Mouse (Mus musculus) midbrain, embryonic 12.5 days (tissue): Measurements from ENCODE around the gene Pax7. TPM values are rescaled to one million over a fixed set of nuclear protein-coding genes. Genes with fewer than 3 reads are reported as not detected.

ENCODE experiments used
- ATAC-seq: fragments of 200-750 bp; cut with Nextera tagmentation; 2 replicates; pipeline ENCODE4 v1.8.0; 2017; ENCODE audit warnings: low read depth, moderate TSS enrichment, moderate library complexity; ENCODE audit not compliant: low FRiP score
- H3K27ac ChIP-seq: fragments of 300-500 bp; sonication (generic); replicated peaks from 2 replicates; pipeline ENCODE4 v1.5.1; 2016; ENCODE audit warnings: mild to moderate bottlenecking
- H3K27me3 ChIP-seq: fragments of 300-500 bp; sonication (generic); 2 replicates; pipeline ENCODE4 v1.6.1; 2016; ENCODE audit warnings: mild to moderate bottlenecking
- H3K36me3 ChIP-seq: fragments of 300-500 bp; sonication (generic); 2 replicates; pipeline ENCODE4 v1.6.1; 2016
- H3K4me1 ChIP-seq: fragments of 300-500 bp; sonication (generic); 2 replicates; pipeline ENCODE4 v1.6.1; 2016
- H3K4me2 ChIP-seq: fragments of 300-500 bp; sonication (generic); replicated peaks from 2 replicates; pipeline ENCODE4 v1.6.1; 2016; ENCODE audit warnings: mild to moderate bottlenecking, moderate library complexity
- H3K4me3 ChIP-seq: fragments of 300-500 bp; sonication (generic); 2 replicates; pipeline ENCODE4 v1.5.1; 2016; ENCODE audit warnings: mild to moderate bottlenecking
- H3K9ac ChIP-seq: fragments of 300-500 bp; sonication (generic); replicated peaks from 2 replicates; pipeline ENCODE4 v1.6.1; 2016; ENCODE audit warnings: mild to moderate bottlenecking, moderate library complexity
- H3K9me3 ChIP-seq: fragments of 300-500 bp; sonication (generic); 2 replicates; pipeline ENCODE4 v1.6.1; 2016; ENCODE audit warnings: mild to moderate bottlenecking
- WGBS: fragments of 180-500 bp; shearing (Covaris S2); methylation state at CpG from one replicate; pipeline ENCODE4 v1.1.7; 2016; 5-methylcytosine and 5-hydroxymethylcytosine counted together
- polyA plus RNA-seq: library from polyadenylated mRNA; unstranded; fragments of >200 nt; fragmentation: Nextera tagmentation; extraction: Ambion mirVana; gene quantifications from 2 replicates; pipeline ENCODE4 v1.2.1, GENCODE M21; 2016

Gene Pax7
- polyA plus RNA-seq, 1 experiment from 2014 or later = 5.7 TPM

DNA sequence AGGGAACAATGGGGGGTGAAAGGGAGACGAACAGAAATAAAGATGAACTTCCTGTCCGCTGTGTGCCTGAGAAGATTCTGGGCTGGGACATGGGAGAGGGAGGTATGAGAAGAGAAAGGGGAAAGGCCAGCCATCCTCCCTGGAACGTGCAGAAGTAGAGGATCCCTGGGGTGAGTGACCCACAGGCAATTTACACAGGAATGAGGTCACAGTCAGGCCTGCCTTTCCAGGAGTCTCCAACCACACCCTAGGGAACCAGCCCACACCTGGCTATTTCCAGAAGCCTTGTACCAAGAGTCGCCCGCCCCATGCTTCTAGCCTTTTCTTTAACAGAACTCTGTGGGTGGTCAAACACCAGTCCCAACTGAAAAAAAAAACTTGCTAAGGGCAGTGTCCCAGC is 65.5 kb downstream of the Pax7 start:
- no peak for ATAC-seq
- Histone ChIP-seq H3K9me3 (no peaks in the 10 kb centered on the region), H3K27ac (peak overlapping the region; percentile 63), H3K4me2 (no peak overlapping the region), H3K27me3 (peaks cover 64% of the 10 kb centered on the region), H3K36me3 (no peaks in the 10 kb centered on the region), H3K9ac (no peak overlapping the region), H3K4me1 (peaks cover 42% of the 10 kb centered on the region), H3K4me3 (no peak overlapping the region)
- 17% methylated on average over 5 of the region's 5 CpGs for WGBS

DNA sequence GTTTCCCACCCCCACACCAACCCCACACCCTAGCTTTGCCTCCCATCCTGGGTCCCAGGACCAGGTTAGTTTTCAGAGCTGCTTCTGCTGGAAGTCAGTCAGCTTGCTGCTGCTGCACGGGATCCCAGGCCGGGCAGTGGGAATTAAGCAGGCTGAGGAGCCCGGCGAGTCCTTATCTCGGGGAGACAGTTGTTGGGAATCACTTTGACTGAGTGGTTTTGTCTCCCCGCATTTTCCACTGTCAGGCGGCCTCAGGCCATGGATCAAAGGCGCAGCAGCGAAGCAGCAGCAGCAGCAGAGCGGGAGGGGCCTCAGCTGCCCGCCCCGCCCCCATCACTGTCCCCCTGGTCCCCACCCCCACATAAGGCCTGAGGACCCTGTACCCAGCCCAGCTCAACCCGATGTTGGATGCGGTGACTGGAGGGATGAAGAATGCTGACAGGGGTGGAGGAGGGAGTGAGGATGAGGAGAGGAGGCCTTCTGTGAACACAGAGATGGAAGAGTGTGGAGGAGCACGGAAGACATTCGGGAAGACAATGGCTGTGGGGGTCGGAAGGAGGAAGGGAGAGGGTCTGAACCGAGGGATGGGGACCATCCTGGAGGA is 66.1 kb downstream of the Pax7 start:
- Histone ChIP-seq H3K4me2 (peak overlapping the region; percentile 22; the same call in 1 of the 2 replicates), H3K9ac (no peak overlapping the region), H3K4me3 (no peak overlapping the region), H3K27ac (peak overlapping the region; percentile 63), H3K4me1 (peaks cover 48% of the 10 kb centered on the region), H3K36me3 (no peaks in the 10 kb centered on the region), H3K27me3 (peaks cover 70% of the 10 kb centered on the region), H3K9me3 (no peaks in the 10 kb centered on the region)
- peak; percentile 38; the same call in 1 of the 2 replicates for ATAC-seq
- WGBS = 4% methylated on average over 18 of the region's 18 CpGs

DNA sequence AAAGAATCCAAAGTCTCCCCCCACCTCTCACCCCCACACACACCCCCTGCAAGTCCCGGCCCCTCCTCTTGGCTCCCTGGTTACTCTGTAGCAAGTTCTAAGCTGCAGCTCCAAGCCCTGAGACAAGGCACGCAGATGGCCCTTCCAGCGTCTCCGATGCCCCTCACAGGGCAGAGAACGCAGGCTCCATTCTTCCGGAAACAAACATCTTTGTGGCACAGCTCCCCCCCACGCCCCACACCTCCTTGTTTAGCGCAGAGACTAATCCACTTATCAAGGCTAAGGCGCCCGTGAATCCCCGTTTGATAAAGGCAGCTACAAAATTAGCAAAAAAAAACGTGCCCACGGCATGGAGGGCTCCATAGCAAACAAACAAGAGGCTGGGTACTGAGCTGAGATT is 71.4 kb downstream of the Pax7 start:
- Histone ChIP-seq H3K4me2 (peak overlapping the region; percentile 4; the same call in 1 of the 2 replicates), H3K4me1 (peaks cover 70% of the 10 kb centered on the region), H3K27me3 (peaks cover 65% of the 10 kb centered on the region), H3K9me3 (no peaks in the 10 kb centered on the region), H3K9ac (no peak overlapping the region), H3K4me3 (no peak overlapping the region), H3K27ac (peak overlapping the region; percentile 39; the same call in 1 of the 2 replicates), H3K36me3 (no peaks in the 10 kb centered on the region)
- WGBS = 2% methylated on average over 13 of the region's 13 CpGs
- no peak for ATAC-seq

DNA sequence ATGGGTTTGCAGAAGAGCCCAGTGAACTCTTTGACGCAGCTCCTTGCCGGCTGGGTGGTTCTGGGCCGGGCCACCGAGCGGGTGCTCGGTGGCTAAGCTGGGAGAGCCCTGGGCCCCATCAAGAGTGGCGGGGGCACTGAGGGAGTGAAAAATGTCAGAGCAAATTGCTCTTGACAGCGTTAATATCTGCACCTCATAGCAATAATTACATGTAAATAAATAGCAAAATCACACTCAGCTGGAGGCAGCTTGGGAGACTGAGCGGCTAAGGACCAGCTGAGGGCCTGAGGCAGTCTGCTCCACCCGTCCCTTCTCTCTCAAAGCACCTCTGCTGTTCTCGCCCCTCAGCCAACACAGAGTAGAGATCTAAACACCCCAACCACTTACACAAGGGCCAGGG is 72.6 kb downstream of the Pax7 start:
- Histone ChIP-seq H3K36me3 (no peaks in the 10 kb centered on the region), H3K4me1 (peaks cover 74% of the 10 kb centered on the region), H3K4me2 (no peak overlapping the region), H3K9ac (no peak overlapping the region), H3K9me3 (no peaks in the 10 kb centered on the region), H3K27me3 (peaks cover 62% of the 10 kb centered on the region), H3K27ac (peak overlapping the region; percentile 65), H3K4me3 (no peak overlapping the region)
- 74% methylated on average over 11 of the region's 11 CpGs for WGBS
- ATAC-seq = no peak

DNA sequence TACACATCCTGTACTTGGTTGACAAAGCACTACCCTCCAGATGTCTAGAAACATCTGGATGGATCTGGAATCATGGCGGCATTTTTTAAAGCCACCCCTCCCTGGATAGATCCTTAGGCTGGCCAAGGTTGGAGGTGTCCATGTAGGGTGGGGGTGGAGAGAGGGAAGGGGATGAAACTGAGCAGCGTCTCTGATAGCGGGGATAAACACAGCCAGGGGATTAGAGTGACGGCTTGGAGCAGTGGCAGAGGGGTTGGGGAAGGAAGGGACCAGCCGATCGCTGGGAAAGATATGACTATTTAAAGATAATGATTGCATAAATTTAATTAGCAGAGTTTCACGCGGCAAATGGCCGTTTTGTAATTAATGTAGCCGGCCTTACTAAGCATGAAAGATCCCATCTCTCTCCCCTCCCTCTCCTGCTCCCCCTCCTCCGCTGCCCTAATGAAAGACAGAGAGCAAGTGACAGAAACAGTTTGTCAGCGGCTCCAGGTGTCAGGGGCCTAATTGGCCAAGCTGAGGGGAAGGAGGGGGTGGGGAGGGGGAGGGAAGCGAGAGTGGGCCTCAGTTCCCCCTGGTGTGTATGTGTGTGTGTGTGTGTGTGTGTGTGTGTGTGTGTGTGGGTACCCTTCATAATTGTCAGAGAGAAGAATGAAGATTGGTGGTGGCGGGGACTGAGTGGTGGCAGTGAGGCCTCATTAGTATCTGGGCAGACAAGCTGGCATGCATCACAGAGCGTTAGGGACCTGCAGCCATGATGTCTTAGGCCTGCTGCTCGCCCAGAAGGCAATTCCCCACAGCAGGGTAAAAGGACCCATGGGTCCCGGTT is 74.6 kb downstream of the Pax7 start:
- Histone ChIP-seq H3K27me3 (peaks cover 67% of the 10 kb centered on the region), H3K9ac (no peak overlapping the region), H3K4me2 (peak overlapping the region; percentile 18), H3K4me3 (no peak overlapping the region), H3K4me1 (peaks cover 72% of the 10 kb centered on the region), H3K9me3 (no peaks in the 10 kb centered on the region), H3K36me3 (peaks cover 6% of the 10 kb centered on the region), H3K27ac (peak overlapping the region; percentile 50)
- ATAC-seq = peak; percentile 65
- WGBS = 12% methylated on average over 17 of the region's 17 CpGs

DNA sequence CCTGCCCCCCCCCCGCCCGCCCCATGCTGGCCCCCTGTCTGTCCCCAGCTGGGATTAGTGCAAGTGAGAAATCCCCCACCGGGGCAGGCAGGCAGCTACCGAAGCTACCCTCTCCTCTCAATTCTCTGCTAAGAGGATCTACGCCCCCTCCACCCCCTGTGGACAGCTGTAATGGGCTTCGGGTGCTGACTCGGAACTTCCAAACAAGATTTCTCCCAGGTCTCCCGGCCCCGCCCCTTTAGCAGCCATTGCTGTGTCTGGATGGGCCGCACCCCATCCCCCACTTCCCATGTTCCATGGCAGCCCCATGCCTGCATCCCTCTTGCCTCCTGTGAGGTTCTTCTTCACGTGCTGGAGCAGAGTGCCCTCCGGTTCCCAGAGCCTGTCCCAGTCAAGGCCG is 76.4 kb downstream of the Pax7 start:
- Histone ChIP-seq H3K4me2 (no peak overlapping the region), H3K27me3 (peaks cover 58% of the 10 kb centered on the region), H3K9me3 (no peaks in the 10 kb centered on the region), H3K4me1 (peaks cover 56% of the 10 kb centered on the region), H3K9ac (peak overlapping the region; percentile 11; the same call in 1 of the 2 replicates), H3K4me3 (no peak overlapping the region), H3K27ac (no peak overlapping the region), H3K36me3 (peaks cover 10% of the 10 kb centered on the region)
- no peak for ATAC-seq
- 9% methylated on average over 12 of the region's 13 CpGs for WGBS

DNA sequence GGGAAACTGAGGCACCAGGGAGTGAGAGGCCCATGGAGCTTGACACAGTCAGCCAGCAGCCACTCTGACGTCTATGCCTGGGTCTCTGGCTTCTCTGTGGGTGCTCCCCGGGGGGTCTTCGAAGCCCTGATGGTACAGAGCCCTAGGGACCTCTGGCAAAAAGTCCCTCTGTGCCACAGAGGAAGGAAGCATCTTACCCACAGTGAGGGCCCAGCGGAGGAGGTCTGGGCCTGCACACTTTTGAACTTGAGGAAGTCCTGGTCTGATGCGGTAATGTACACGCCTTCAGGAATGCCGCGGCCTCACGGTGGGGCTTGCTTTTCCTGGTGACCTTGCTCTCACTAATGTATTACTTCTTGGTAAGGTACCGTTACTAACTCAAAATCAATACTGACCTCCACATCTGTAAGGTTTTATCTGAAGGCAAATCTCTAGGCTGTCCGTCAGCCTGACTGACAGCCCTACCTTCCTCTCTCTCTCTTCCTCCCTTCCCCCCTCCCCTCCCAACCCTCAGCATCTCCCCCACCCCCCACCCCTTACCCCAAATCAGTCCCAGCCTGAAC is 79.1 kb downstream of the Pax7 start:
- Histone ChIP-seq H3K9ac (no peak overlapping the region), H3K4me2 (no peak overlapping the region), H3K27me3 (peaks cover 41% of the 10 kb centered on the region), H3K4me3 (no peak overlapping the region), H3K36me3 (peaks cover 13% of the 10 kb centered on the region), H3K9me3 (no peaks in the 10 kb centered on the region), H3K27ac (no peak overlapping the region), H3K4me1 (peaks cover 31% of the 10 kb centered on the region)
- ATAC-seq = no peak
- WGBS = 42% methylated on average over 11 of the region's 11 CpGs

DNA sequence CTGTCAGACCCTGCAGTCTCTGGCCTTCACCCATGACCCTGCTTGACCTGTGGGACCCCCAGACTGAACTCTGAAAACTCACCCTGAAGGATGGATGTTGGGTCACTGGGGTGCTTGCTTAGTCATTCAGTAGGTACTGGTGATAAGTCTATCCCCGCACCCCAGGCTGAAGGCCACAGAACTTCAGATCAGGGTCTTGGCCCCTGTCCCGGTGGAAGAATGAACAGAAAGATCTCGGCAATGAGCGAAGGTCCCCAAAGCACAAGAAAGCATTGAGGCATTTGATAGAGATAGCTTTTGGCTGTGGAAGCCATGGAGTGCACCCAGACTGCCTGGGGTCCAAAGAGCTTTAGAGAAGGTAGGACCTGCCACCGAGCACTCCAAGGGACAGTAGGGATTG is 82.4 kb downstream of the Pax7 start:
- no peak overlapping the region for H3K4me2 ChIP-seq
- 90% methylated on average over 5 of the region's 5 CpGs for WGBS
- no peak overlapping the region for H3K4me3 ChIP-seq
- H3K36me3 ChIP-seq = peaks cover 30% of the 10 kb centered on the region
- no peaks in the 10 kb centered on the region; the same call in 1 of the 2 replicates for H3K9me3 ChIP-seq
- no peaks in the 10 kb centered on the region; the same call in 1 of the 2 replicates for H3K4me1 ChIP-seq
- ATAC-seq = no peak
- H3K9ac ChIP-seq = no peak overlapping the region
- H3K27me3 ChIP-seq = peaks cover 23% of the 10 kb centered on the region
- H3K27ac ChIP-seq = no peak overlapping the region

DNA sequence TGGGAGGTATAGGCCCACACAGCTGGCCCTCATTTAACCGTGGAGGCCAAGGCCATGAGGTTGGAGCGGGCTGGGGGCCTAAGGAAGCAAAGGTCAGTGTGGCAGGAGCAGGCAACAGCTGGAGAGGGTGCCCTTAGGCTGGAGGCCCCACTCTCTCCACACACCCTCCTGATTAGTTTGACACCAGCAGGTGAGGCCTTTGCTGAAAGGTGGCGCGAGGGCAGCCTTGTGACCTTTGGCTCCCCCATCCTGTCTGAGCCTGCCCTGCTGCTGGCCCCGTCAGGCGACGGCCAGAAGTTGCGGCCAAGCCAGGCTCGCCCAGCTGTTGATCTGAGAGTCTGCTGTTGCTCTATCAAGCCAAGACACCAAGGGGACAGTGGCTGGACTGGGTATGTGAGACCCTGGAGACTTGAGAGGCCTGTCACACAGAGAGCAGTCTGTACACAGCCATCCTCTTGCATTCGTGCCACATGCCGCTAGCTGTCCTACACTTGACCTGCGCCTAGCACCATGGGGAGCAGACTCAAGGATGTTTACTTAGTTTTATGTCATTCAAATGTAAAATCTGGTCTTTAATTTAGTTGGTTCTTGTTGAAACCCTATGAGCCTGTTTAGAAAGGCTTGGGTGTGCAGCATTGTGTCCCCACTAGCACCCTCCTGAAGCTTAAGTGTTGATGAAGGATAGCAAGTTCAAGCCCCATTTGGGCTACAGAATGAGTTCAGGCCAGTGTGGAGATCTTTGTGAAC is 86.0 kb downstream of the Pax7 start:
- Histone ChIP-seq H3K36me3 (peaks cover 30% of the 10 kb centered on the region), H3K9ac (no peak overlapping the region), H3K9me3 (no peaks in the 10 kb centered on the region; the same call in 1 of the 2 replicates), H3K4me2 (no peak overlapping the region), H3K27ac (no peak overlapping the region; the same call in 1 of the 2 replicates), H3K4me1 (no peaks in the 10 kb centered on the region), H3K27me3 (peaks cover 10% of the 10 kb centered on the region), H3K4me3 (no peak overlapping the region)
- WGBS = 53% methylated on average over 12 of the region's 12 CpGs
- ATAC-seq = no peak

DNA sequence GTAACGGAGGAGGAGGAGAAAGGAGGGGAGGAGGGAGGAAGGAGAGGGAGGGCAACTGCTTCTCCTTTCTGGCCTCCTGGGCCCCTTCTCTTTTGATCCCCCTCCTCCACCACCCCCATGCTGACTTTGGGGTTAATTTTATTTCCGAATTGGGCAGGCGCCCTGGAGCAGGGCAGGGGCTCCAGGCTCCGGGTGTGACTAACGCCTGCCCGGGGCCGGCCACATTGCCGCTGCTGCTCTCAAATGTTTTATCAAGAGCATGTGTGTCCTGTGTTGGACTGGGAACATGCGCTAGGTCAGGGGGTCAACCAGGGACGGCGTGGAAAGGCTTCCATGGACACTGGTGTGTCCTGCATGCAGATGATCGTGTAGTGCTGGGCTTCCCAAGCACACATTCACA is 87.2 kb downstream of the Pax7 start:
- WGBS = 73% methylated on average over 12 of the region's 12 CpGs
- ATAC-seq = no peak

DNA sequence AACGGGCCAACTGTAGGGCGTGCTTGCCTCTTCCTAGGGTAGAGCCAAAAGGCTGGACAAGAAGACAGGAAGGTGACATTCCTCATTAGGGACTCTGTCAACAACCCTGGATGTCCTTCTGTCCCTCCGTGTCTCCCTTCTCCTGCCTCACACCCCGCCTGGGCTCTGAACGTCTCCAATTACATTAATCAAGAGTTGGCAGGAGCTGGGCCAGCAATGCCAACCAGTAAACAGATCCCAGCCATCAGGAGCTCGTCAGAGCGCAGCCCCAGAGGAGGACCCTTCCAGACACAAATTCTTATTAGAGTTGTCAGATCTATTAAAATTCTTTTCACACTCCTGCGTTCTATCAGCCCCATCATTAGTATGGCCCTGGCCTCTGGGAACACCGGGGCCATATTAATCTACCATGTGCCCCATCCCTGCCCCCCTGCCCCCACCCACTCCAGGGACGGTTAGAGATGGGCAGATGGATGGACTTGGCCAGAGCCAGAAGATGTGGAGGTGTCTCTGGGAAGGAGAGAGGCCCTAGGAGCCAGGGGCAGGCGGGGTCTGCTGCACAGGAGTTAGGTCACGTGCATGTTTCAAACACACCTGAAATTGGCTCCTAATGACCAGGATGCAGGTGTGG is 88.4 kb downstream of the Pax7 start:
- Histone ChIP-seq H3K9ac (no peak overlapping the region), H3K4me3 (no peak overlapping the region), H3K36me3 (peaks cover 40% of the 10 kb centered on the region), H3K9me3 (no peaks in the 10 kb centered on the region; the same call in 1 of the 2 replicates), H3K4me1 (no peaks in the 10 kb centered on the region), H3K27me3 (peaks cover 6% of the 10 kb centered on the region; the same call in 1 of the 2 replicates), H3K4me2 (no peak overlapping the region), H3K27ac (no peak overlapping the region)
- WGBS = 81% methylated on average over 12 of the region's 12 CpGs
- ATAC-seq = no peak

More for the DNA sequence above, 87.2 kb downstream of the Pax7 start:
- H3K27ac ChIP-seq = no peak overlapping the region
- H3K4me2 ChIP-seq = no peak overlapping the region
- no peak overlapping the region for H3K4me3 ChIP-seq
- no peaks in the 10 kb centered on the region; the same call in 1 of the 2 replicates for H3K9me3 ChIP-seq
- H3K9ac ChIP-seq = no peak overlapping the region
- H3K27me3 ChIP-seq = peaks cover 6% of the 10 kb centered on the region; the same call in 1 of the 2 replicates
- H3K4me1 ChIP-seq = no peaks in the 10 kb centered on the region
- H3K36me3 ChIP-seq = peaks cover 36% of the 10 kb centered on the region
